Mouse (Mus musculus): ENCODE results near the gene Lrrfip2. TPM values are rescaled to one million over a fixed set of nuclear protein-coding genes. Genes with fewer than 3 reads are reported as not detected.

The Lrrfip2 gene
- polyA plus RNA-seq, 1 experiment from 2014 or later, result 39.6 TPM

DNA sequence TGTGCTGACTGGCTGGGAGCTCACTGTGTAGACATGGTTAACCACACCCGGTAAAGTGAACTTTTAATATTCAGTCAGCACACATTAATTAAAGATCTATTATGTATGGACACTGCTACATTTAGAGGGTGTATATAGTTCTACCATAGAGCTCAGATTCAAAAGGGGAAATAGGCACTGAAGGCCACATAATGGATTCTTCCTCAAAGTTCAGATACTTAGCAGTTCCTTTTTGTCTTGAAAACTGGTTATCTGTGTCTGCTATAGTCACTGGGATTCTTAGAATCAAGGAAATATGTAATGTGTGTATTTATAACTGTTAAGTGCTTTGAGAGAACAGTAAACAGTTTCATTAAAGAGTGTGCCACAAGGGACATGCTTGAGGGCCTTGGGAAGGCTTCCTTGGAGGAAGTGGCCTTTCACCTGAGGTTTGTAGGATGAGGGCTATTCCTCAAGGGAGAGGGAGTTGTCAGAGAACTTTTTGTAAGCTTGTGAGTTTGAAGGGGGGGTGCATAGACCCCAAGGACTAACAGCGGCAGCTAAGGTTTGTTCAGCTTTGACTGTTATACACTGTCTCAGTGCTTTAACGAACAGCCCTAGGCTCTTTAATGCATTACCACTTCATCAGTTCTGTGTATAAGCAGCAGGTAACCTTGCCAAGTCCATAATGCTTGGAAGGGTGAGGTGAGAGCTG is 28.3 kb downstream of the Lrrfip2 start:
- Histone ChIP-seq H3K4me1 (ENCODE audit: insufficient read depth) (peaks cover 29% of the 10 kb centered on the region), H3K9me3 (ENCODE audit: low read depth, low read length) (no peaks in the 10 kb centered on the region), H3K36me3 (ENCODE audit: insufficient read depth) (no peaks in the 10 kb centered on the region), H3K27ac (ENCODE audit: low read depth) (no peak overlapping the region), H3K4me2 (no peak overlapping the region), H3K27me3 (ENCODE audit: insufficient read depth, low read length) (no peaks in the 10 kb centered on the region), H3K9ac (no peak overlapping the region), H3K4me3 (ENCODE audit: low read depth, low read length) (no peak overlapping the region)
- DNase-seq, result no peak
- WGBS, result 78% methylated on average over 3 of the region's 3 CpGs
- TF ChIP-seq CTCF (IDR thresholded peaks at IDR 0.05; ENCODE audit: low read depth), result no peak
- no peak for ATAC-seq (ENCODE audit: insufficient read depth)

DNA sequence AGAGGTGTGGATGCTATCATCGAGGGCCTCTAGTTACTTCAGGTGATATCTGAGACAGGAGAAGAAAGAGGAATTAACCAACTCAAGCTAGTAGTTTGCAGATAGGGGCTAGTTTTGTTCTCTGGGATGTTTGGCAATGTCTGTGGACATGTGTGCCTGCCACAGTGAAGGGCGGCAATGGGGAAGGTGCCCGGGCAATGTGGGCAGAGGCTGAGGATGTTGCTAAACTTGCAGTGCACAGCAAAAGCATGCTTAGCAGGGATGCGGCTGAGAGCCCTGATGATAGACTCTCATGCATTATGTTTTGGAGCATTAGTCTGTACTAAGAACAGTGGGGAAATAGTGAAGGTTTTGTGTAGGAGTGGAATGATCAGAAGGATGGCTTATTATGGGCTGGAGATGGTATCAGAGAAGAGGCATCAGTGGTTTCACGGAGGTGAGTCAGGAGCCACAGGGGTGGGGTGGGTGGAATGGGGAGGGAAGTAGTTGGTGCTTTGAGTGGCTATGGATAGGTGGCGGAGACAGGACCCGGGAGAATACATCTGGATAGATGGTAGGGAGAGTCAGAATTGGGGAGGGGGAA is 28.9 kb downstream of the Lrrfip2 start:
- Histone ChIP-seq H3K36me3 (ENCODE audit: insufficient read depth) (no peaks in the 10 kb centered on the region), H3K27me3 (ENCODE audit: insufficient read depth, low read length) (no peaks in the 10 kb centered on the region), H3K4me1 (ENCODE audit: insufficient read depth) (peaks cover 29% of the 10 kb centered on the region), H3K27ac (ENCODE audit: low read depth) (no peak overlapping the region), H3K9me3 (ENCODE audit: low read depth, low read length) (no peaks in the 10 kb centered on the region), H3K9ac (no peak overlapping the region), H3K4me2 (no peak overlapping the region), H3K4me3 (ENCODE audit: low read depth, low read length) (no peak overlapping the region)
- 87% methylated on average over 7 of the region's 7 CpGs for WGBS
- ATAC-seq (ENCODE audit: insufficient read depth), result no peak
- DNase-seq, result no peak
- TF ChIP-seq CTCF (IDR thresholded peaks at IDR 0.05; ENCODE audit: low read depth), result no peak

- TF ChIP-seq CTCF (IDR thresholded peaks at IDR 0.05; ENCODE audit: low read depth), result no peak
- H3K9ac ChIP-seq, result no peak overlapping the region
- no peak overlapping the region for H3K4me2 ChIP-seq
- ATAC-seq (ENCODE audit: insufficient read depth) (no peak), DNase-seq (peak; percentile 28)
- H3K4me3 ChIP-seq (ENCODE audit: low read depth, low read length), result no peak overlapping the region
- no peaks in the 10 kb centered on the region for H3K27me3 ChIP-seq (ENCODE audit: insufficient read depth, low read length)
- H3K4me1 ChIP-seq (ENCODE audit: insufficient read depth), result peaks cover 29% of the 10 kb centered on the region
- 42% methylated on average over 2 of the region's 2 CpGs for WGBS
- H3K9me3 ChIP-seq (ENCODE audit: low read depth, low read length), result no peaks in the 10 kb centered on the region
- peak overlapping the region; percentile 84; the same call in 1 of the 2 replicates for H3K27ac ChIP-seq (ENCODE audit: low read depth)
- no peaks in the 10 kb centered on the region for H3K36me3 ChIP-seq (ENCODE audit: insufficient read depth)
Measured at GRCm38 (mm10) chr9:111148006-111148405, 30.6 kb downstream of the Lrrfip2 start.

DNA sequence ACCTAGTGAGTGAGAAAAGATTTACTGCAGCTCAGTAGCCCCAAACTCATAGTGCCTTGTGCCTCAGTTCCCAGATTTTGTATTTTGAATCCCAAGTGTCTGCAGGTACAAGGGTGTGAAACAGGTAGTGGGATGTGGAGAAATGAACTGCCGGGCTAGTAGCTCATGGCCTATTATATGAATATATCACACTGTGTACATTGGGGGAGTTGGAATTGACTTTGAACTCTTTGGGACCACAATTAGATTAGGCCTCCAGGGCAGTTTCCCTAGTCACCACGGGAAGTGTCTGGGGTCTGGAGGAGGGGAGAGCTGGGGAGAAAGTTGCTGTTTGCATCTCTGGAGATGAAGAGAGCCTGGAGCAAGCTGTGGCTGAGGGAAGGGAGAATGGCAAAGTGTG is 31.0 kb downstream of the Lrrfip2 start:
- no peak for TF ChIP-seq CTCF (IDR thresholded peaks at IDR 0.05; ENCODE audit: low read depth)
- Histone ChIP-seq H3K27ac (ENCODE audit: low read depth) (peak overlapping the region; percentile 84), H3K9ac (no peak overlapping the region), H3K4me2 (0 out of 2 replicates have a peak overlapping the region, but pooled peaks have one; percentile 7), H3K36me3 (ENCODE audit: insufficient read depth) (no peaks in the 10 kb centered on the region), H3K9me3 (ENCODE audit: low read depth, low read length) (no peaks in the 10 kb centered on the region), H3K4me1 (ENCODE audit: insufficient read depth) (peaks cover 29% of the 10 kb centered on the region), H3K4me3 (ENCODE audit: low read depth, low read length) (no peak overlapping the region), H3K27me3 (ENCODE audit: insufficient read depth, low read length) (no peaks in the 10 kb centered on the region)
- peak; percentile 23 for DNase-seq
- 29% methylated on average over 2 of the region's 2 CpGs for WGBS
- ATAC-seq (ENCODE audit: insufficient read depth), result no peak

- ATAC-seq (ENCODE audit: insufficient read depth) (peak; percentile 92), DNase-seq (peak; percentile 93)
- no peaks in the 10 kb centered on the region for H3K27me3 ChIP-seq (ENCODE audit: insufficient read depth, low read length)
- H3K9ac ChIP-seq, result no peak overlapping the region
- no peak overlapping the region for H3K4me3 ChIP-seq (ENCODE audit: low read depth, low read length)
- peak; percentile 36 for TF ChIP-seq CTCF (IDR thresholded peaks at IDR 0.05; ENCODE audit: low read depth)
- H3K4me2 ChIP-seq, result 0 out of 2 replicates have a peak overlapping the region, but pooled peaks have one; percentile 14
- 15% methylated on average over 5 of the region's 5 CpGs for WGBS
- no peaks in the 10 kb centered on the region for H3K9me3 ChIP-seq (ENCODE audit: low read depth, low read length)
- H3K27ac ChIP-seq (ENCODE audit: low read depth), result peak overlapping the region; percentile 84
- peaks cover 29% of the 10 kb centered on the region for H3K4me1 ChIP-seq (ENCODE audit: insufficient read depth)
- H3K36me3 ChIP-seq (ENCODE audit: insufficient read depth), result no peaks in the 10 kb centered on the region
Measured at GRCm38 (mm10) chr9:111149188-111149945, 32.0 kb downstream of the Lrrfip2 start.

DNA sequence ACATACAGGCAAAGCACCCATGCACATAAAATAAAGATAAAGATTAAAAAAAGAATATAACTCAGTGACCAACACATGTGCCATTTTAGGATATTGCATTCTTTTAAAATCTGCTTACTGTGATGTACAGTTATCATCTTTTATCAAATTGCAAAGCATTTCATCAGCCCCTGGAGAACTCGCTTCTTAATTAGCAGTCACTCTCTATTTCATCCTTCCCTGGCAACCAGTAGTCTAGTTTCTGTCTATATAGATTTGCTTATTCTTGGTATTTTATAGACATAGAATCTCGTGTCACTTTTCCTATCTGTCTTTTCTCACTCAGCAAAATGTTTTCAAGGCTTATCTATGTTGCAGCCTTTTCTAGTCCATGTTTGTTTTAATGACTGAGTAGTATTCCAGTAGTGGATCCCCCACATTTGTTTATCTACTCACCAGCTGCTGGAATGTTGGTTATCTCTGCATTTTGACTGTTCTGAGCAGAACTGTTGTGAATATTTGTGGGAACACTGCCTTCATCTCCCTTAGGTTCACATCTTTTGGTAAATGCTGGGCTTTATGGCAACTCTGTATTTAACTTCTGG is 35.0 kb downstream of the Lrrfip2 start:
- DNase-seq (no peak), ATAC-seq (ENCODE audit: insufficient read depth) (no peak)
- H3K4me3 ChIP-seq (ENCODE audit: low read depth, low read length), result no peak overlapping the region
- H3K36me3 ChIP-seq (ENCODE audit: insufficient read depth), result no peaks in the 10 kb centered on the region
- H3K9ac ChIP-seq, result no peak overlapping the region
- no peak overlapping the region for H3K4me2 ChIP-seq
- WGBS, result 61% methylated on average over 2 of the region's 2 CpGs
- no peak for TF ChIP-seq CTCF (IDR thresholded peaks at IDR 0.05; ENCODE audit: low read depth)
- H3K27ac ChIP-seq (ENCODE audit: low read depth), result no peak overlapping the region
- peaks cover 27% of the 10 kb centered on the region for H3K4me1 ChIP-seq (ENCODE audit: insufficient read depth)
- no peaks in the 10 kb centered on the region for H3K9me3 ChIP-seq (ENCODE audit: low read depth, low read length)
- no peaks in the 10 kb centered on the region for H3K27me3 ChIP-seq (ENCODE audit: insufficient read depth, low read length)

GRCm38 (mm10) chr9:111153026-111153425 is 35.6 kb downstream of the Lrrfip2 start:
- 92% methylated on average over 3 of the region's 3 CpGs for WGBS
- H3K27me3 ChIP-seq (ENCODE audit: insufficient read depth, low read length), result no peaks in the 10 kb centered on the region
- no peaks in the 10 kb centered on the region for H3K36me3 ChIP-seq (ENCODE audit: insufficient read depth)
- no peak overlapping the region for H3K9ac ChIP-seq
- TF ChIP-seq CTCF (IDR thresholded peaks at IDR 0.05; ENCODE audit: low read depth), result no peak
- ATAC-seq (ENCODE audit: insufficient read depth) (no peak), DNase-seq (no peak)
- H3K4me3 ChIP-seq (ENCODE audit: low read depth, low read length), result no peak overlapping the region
- no peak overlapping the region for H3K27ac ChIP-seq (ENCODE audit: low read depth)
- peaks cover 25% of the 10 kb centered on the region for H3K4me1 ChIP-seq (ENCODE audit: insufficient read depth)
- H3K9me3 ChIP-seq (ENCODE audit: low read depth, low read length), result no peaks in the 10 kb centered on the region
- no peak overlapping the region for H3K4me2 ChIP-seq

Measured in lung, embryonic 14.5 days (tissue).